Mouse (Mus musculus): ENCODE measurements around the gene Rock2. TPM values are rescaled to one million over a fixed set of nuclear protein-coding genes. Genes with fewer than 3 reads are reported as not detected.

The Rock2 gene
- total RNA-seq, 1 experiment from 2014 or later: 113 TPM

- ATAC-seq (replicated peaks in 1 of 2; ENCODE audit: insufficient read depth in 1 of 2, low FRiP score in 2 of 2, low TSS enrichment in 1 of 2, low read depth in 1 of 2, poor library complexity in 2 of 2, severe bottlenecking in 2 of 2): no peak
Observed at GRCm38 (mm10) chr12:16948239-16948638, 53.5 kb downstream of the Rock2 start.

GRCm38 (mm10) chr12:16958851-16959250 lies 64.2 kb downstream of the Rock2 start:
- ATAC-seq (replicated peaks in 1 of 2; ENCODE audit: insufficient read depth in 1 of 2, low FRiP score in 2 of 2, low TSS enrichment in 1 of 2, low read depth in 1 of 2, poor library complexity in 2 of 2, severe bottlenecking in 2 of 2): 0 out of 4 replicates have a peak, but pooled peaks of 1 of the 2 experiments have one; percentile 37

- no peak for ATAC-seq (replicated peaks in 1 of 2; ENCODE audit: insufficient read depth in 1 of 2, low FRiP score in 2 of 2, low TSS enrichment in 1 of 2, low read depth in 1 of 2, poor library complexity in 2 of 2, severe bottlenecking in 2 of 2)
Observed at GRCm38 (mm10) chr12:16963354-16963753, 68.7 kb downstream of the Rock2 start.

GRCm38 (mm10) chr12:16966811-16967210 lies 72.1 kb downstream of the Rock2 start:
- ATAC-seq (replicated peaks in 1 of 2; ENCODE audit: insufficient read depth in 1 of 2, low FRiP score in 2 of 2, low TSS enrichment in 1 of 2, low read depth in 1 of 2, poor library complexity in 2 of 2, severe bottlenecking in 2 of 2): no peak

GRCm38 (mm10) chr12:16977120-16977519 lies 82.4 kb downstream of the Rock2 start:
- ATAC-seq (replicated peaks in 1 of 2; ENCODE audit: insufficient read depth in 1 of 2, low FRiP score in 2 of 2, low TSS enrichment in 1 of 2, low read depth in 1 of 2, poor library complexity in 2 of 2, severe bottlenecking in 2 of 2): no peak

- ATAC-seq (replicated peaks in 1 of 2; ENCODE audit: insufficient read depth in 1 of 2, low FRiP score in 2 of 2, low TSS enrichment in 1 of 2, low read depth in 1 of 2, poor library complexity in 2 of 2, severe bottlenecking in 2 of 2): no peak
Observed at GRCm38 (mm10) chr12:16985778-16986177, 91.1 kb downstream of the Rock2 start.

- ATAC-seq (replicated peaks in 1 of 2; ENCODE audit: insufficient read depth in 1 of 2, low FRiP score in 2 of 2, low TSS enrichment in 1 of 2, low read depth in 1 of 2, poor library complexity in 2 of 2, severe bottlenecking in 2 of 2): no peak
Observed at GRCm38 (mm10) chr12:16991376-16991775, 96.7 kb downstream of the Rock2 start.

GRCm38 (mm10) chr12:16992355-16992754 lies 97.7 kb downstream of the Rock2 start:
- ATAC-seq (replicated peaks in 1 of 2; ENCODE audit: insufficient read depth in 1 of 2, low FRiP score in 2 of 2, low TSS enrichment in 1 of 2, low read depth in 1 of 2, poor library complexity in 2 of 2, severe bottlenecking in 2 of 2): no peak

- ATAC-seq (replicated peaks in 1 of 2; ENCODE audit: insufficient read depth in 1 of 2, low FRiP score in 2 of 2, low TSS enrichment in 1 of 2, low read depth in 1 of 2, poor library complexity in 2 of 2, severe bottlenecking in 2 of 2): no peak
Observed at GRCm38 (mm10) chr12:16994291-16994690, 99.6 kb downstream of the Rock2 start.

- no peak for ATAC-seq (replicated peaks in 1 of 2; ENCODE audit: insufficient read depth in 1 of 2, low FRiP score in 2 of 2, low TSS enrichment in 1 of 2, low read depth in 1 of 2, poor library complexity in 2 of 2, severe bottlenecking in 2 of 2)
Observed at GRCm38 (mm10) chr12:16996281-16996680, 101.6 kb downstream of the Rock2 start.

- ATAC-seq (replicated peaks in 1 of 2; ENCODE audit: insufficient read depth in 1 of 2, low FRiP score in 2 of 2, low TSS enrichment in 1 of 2, low read depth in 1 of 2, poor library complexity in 2 of 2, severe bottlenecking in 2 of 2): no peak
Observed at GRCm38 (mm10) chr12:16996886-16997462, 102.3 kb downstream of the Rock2 start.

GRCm38 (mm10) chr12:16999146-16999545 lies 104.5 kb downstream of the Rock2 start:
- no peak for ATAC-seq (replicated peaks in 1 of 2; ENCODE audit: insufficient read depth in 1 of 2, low FRiP score in 2 of 2, low TSS enrichment in 1 of 2, low read depth in 1 of 2, poor library complexity in 2 of 2, severe bottlenecking in 2 of 2)

GRCm38 (mm10) chr12:16999739-17000497 lies 105.2 kb downstream of the Rock2 start, which contains the start of gene Pqlc3:
TSS of gene Pqlc3 (minus strand) at chr12:17000408.
- ATAC-seq (replicated peaks in 1 of 2; ENCODE audit: insufficient read depth in 1 of 2, low FRiP score in 2 of 2, low TSS enrichment in 1 of 2, low read depth in 1 of 2, poor library complexity in 2 of 2, severe bottlenecking in 2 of 2): peak; percentile 89 to 95

- peak; percentile 61 to 65 for ATAC-seq (replicated peaks in 1 of 2; ENCODE audit: insufficient read depth in 1 of 2, low FRiP score in 2 of 2, low TSS enrichment in 1 of 2, low read depth in 1 of 2, poor library complexity in 2 of 2, severe bottlenecking in 2 of 2)
Observed at GRCm38 (mm10) chr12:17000628-17001027, 105.9 kb downstream of the Rock2 start.

GRCm38 (mm10) chr12:17001211-17001610 lies 106.5 kb downstream of the Rock2 start:
- no peak for ATAC-seq (replicated peaks in 1 of 2; ENCODE audit: insufficient read depth in 1 of 2, low FRiP score in 2 of 2, low TSS enrichment in 1 of 2, low read depth in 1 of 2, poor library complexity in 2 of 2, severe bottlenecking in 2 of 2)

- no peak for ATAC-seq (replicated peaks in 1 of 2; ENCODE audit: insufficient read depth in 1 of 2, low FRiP score in 2 of 2, low TSS enrichment in 1 of 2, low read depth in 1 of 2, poor library complexity in 2 of 2, severe bottlenecking in 2 of 2)
Observed at GRCm38 (mm10) chr12:17009466-17009865, 114.8 kb downstream of the Rock2 start.

GRCm38 (mm10) chr12:17011100-17011870 lies 116.6 kb downstream of the Rock2 start, which contains the start of gene 2410004P03Rik:
TSS of gene 2410004P03Rik (minus strand) at chr12:17011727.
- peak; percentile 85 to 86 for ATAC-seq (replicated peaks in 1 of 2; ENCODE audit: insufficient read depth in 1 of 2, low FRiP score in 2 of 2, low TSS enrichment in 1 of 2, low read depth in 1 of 2, poor library complexity in 2 of 2, severe bottlenecking in 2 of 2)
